Mouse (Mus musculus) R1 (cell line): ENCODE data around the gene Fkbp8.

Experiments used
- DNase-seq: peaks from one replicate; pipeline ENCODE4 v3.0.0-alpha.2; 2018; ENCODE audit warnings: low read depth, low spot score

Gene Fkbp8

GRCm38 (mm10) chr8:70527512-70528181 lies at the start of gene Fkbp8, which contains the start of gene Kxd1:
Gene Fkbp8 (plus strand): TSS chr8:70527724.
Gene Kxd1 (minus strand): TSS chr8:70527956.
- DNase-seq: peak; percentile 97

GRCm38 (mm10) chr8:70481908-70482307 lies 45.6 kb upstream of the Fkbp8 start:
- DNase-seq: no peak

GRCm38 (mm10) chr8:70482943-70483342 lies 44.6 kb upstream of the Fkbp8 start:
- no peak for DNase-seq

- DNase-seq: no peak
Measured at GRCm38 (mm10) chr8:70486191-70486681, 41.3 kb upstream of the Fkbp8 start.

- DNase-seq: no peak
Measured at GRCm38 (mm10) chr8:70486941-70487520, 40.5 kb upstream of the Fkbp8 start, which contains the start of gene Tmem59l. Gene Tmem59l (minus strand): TSS chr8:70487358.

- peak; percentile 50 for DNase-seq
Measured at GRCm38 (mm10) chr8:70487993-70488796, 39.3 kb upstream of the Fkbp8 start.

GRCm38 (mm10) chr8:70488931-70489470 lies 38.5 kb upstream of the Fkbp8 start:
- DNase-seq: no peak

- DNase-seq: no peak
Measured at GRCm38 (mm10) chr8:70489576-70489975, 37.9 kb upstream of the Fkbp8 start.

GRCm38 (mm10) chr8:70490061-70490879 lies 37.3 kb upstream of the Fkbp8 start:
- DNase-seq: no peak

- DNase-seq: peak; percentile 60
Measured at GRCm38 (mm10) chr8:70490880-70491495, 36.5 kb upstream of the Fkbp8 start.

- no peak for DNase-seq
Measured at GRCm38 (mm10) chr8:70492664-70493640, 34.6 kb upstream of the Fkbp8 start, which contains the start of gene Crlf1. Gene Crlf1 (plus strand): TSS chr8:70493158.

GRCm38 (mm10) chr8:70493692-70494415 lies 33.7 kb upstream of the Fkbp8 start:
- DNase-seq: no peak

GRCm38 (mm10) chr8:70494416-70494945 lies 33.0 kb upstream of the Fkbp8 start:
- no peak for DNase-seq

- DNase-seq: no peak
Measured at GRCm38 (mm10) chr8:70495001-70495770, 32.3 kb upstream of the Fkbp8 start.

GRCm38 (mm10) chr8:70495771-70496062 lies 31.8 kb upstream of the Fkbp8 start:
- DNase-seq: no peak

GRCm38 (mm10) chr8:70500386-70501301 lies 26.9 kb upstream of the Fkbp8 start:
- DNase-seq: peak; percentile 45
